Mouse (Mus musculus): ENCODE measurements around the gene Slc25a1. TPM values are rescaled to one million over a fixed set of nuclear protein-coding genes. Genes with fewer than 3 reads are reported as not detected.

The Slc25a1 gene
- total RNA-seq, 2 experiments from 2014 or later, result 10.3 to 37.8 TPM

Other genes with a start within 250 kb of the Slc25a1 start
- gene Med15, start 195.3 kb downstream of the Slc25a1 start, total RNA-seq (2021), result 10 to 100 TPM; 21.0 to 25.0 TPM
- gene Klhl22, start 168.6 kb downstream of the Slc25a1 start, total RNA-seq (2021), result 10 to 100 TPM; 18.2 to 24.2 TPM
- gene Scarf2, start 130.9 kb downstream of the Slc25a1 start, total RNA-seq (2021), result 1 to 10 TPM; 4.8 TPM
- not detected for gene B830017H08Rik, start 95.1 kb downstream of the Slc25a1 start, total RNA-seq (2021)
- gene Car15, start 89.9 kb downstream of the Slc25a1 start, total RNA-seq (2021), result 1 to 10 TPM; 1.7 to 2.1 TPM
- under 1 TPM; 0.27 to 0.33 TPM for gene Gm20518, start 36.5 kb downstream of the Slc25a1 start, total RNA-seq (2021)
- under 1 TPM; 0.12 to 0.33 TPM for gene Tssk1, start 34.0 kb downstream of the Slc25a1 start, total RNA-seq (2021)
- gene Dgcr2, start 29.7 kb downstream of the Slc25a1 start, total RNA-seq (2021), result 10 to 100 TPM; 43.5 to 48.3 TPM
- gene Tssk2, start 29.6 kb downstream of the Slc25a1 start, total RNA-seq (2021), result not detected
- 1 to 10 TPM; 8.6 TPM for gene Ess2, start 16.9 kb downstream of the Slc25a1 start, total RNA-seq (2021)
- gene Gsc2, start 13.2 kb downstream of the Slc25a1 start, total RNA-seq (2021), result not detected
- gene Vpreb2, start 52.2 kb upstream of the Slc25a1 start, total RNA-seq (2021), result not detected
- 10 to 100 TPM; 41.8 to 42.0 TPM for gene Dgcr6, start 124.6 kb upstream of the Slc25a1 start, total RNA-seq (2021)
- 10 to 100 TPM; 12.3 to 17.9 TPM for gene Prodh, start 162.0 kb upstream of the Slc25a1 start, total RNA-seq (2021)
- 1 to 10 TPM; 3.6 to 5.5 TPM for gene Rtn4r, start 199.4 kb upstream of the Slc25a1 start, total RNA-seq (2021)

All from heart, adult 18-20 months (tissue).